Mouse (Mus musculus) limb, embryonic 14.5 days (tissue): ENCODE results near the gene Cdk18. TPM values are rescaled to one million over a fixed set of nuclear protein-coding genes. Genes with fewer than 3 reads are reported as not detected.

Source experiments
- ATAC-seq: fragments of 200-750 bp; cut with Nextera tagmentation; 2 replicates; pipeline ENCODE4 v1.8.0; 2017; ENCODE audit warnings: low read depth, moderate number of reproducible peaks, moderate TSS enrichment; ENCODE audit not compliant: low FRiP score
- DNase-seq: peaks from one replicate; pipeline ENCODE4 v3.0.0-alpha.2; 2015; ENCODE audit warnings: low spot score
- H3K27ac ChIP-seq: fragments of 300-500 bp; sonication (generic); replicated peaks from 2 replicates; pipeline ENCODE4 v1.5.1; 2014; ENCODE audit warnings: low read depth, mild to moderate bottlenecking, low read length, moderate library complexity, mixed read lengths
- H3K27me3 ChIP-seq: fragments of 300-500 bp; sonication (generic); 2 replicates; pipeline ENCODE4 v1.6.1; 2014; ENCODE audit warnings: low read length, mixed read lengths; ENCODE audit not compliant: control insufficient read depth, insufficient read depth
- H3K36me3 ChIP-seq: fragments of 300-500 bp; sonication (generic); 2 replicates; pipeline ENCODE4 v1.6.1; 2014; ENCODE audit warnings: mild to moderate bottlenecking, low read length, moderate library complexity, mixed read lengths; ENCODE audit not compliant: control insufficient read depth, insufficient read depth
- H3K4me1 ChIP-seq: fragments of 300-500 bp; sonication (generic); 2 replicates; pipeline ENCODE4 v1.6.1; 2014; ENCODE audit warnings: antibody characterized with exemption, low read length, mixed read lengths; ENCODE audit not compliant: control insufficient read depth, insufficient read depth
- H3K4me2 ChIP-seq: fragments of 300-500 bp; sonication (generic); replicated peaks from 2 replicates; pipeline ENCODE4 v1.6.1; 2014; ENCODE audit warnings: low read depth, mild to moderate bottlenecking, low read length, moderate library complexity; ENCODE audit not compliant: severe bottlenecking
- H3K4me3 ChIP-seq: fragments of 300-500 bp; sonication (generic); replicated peaks from 2 replicates; pipeline ENCODE4 v1.5.1; 2014; ENCODE audit warnings: low read length
- H3K9ac ChIP-seq: fragments of 300-500 bp; sonication (generic); 2 replicates; pipeline ENCODE4 v1.6.1; 2014; ENCODE audit warnings: mild to moderate bottlenecking, low read depth, low read length, moderate library complexity; ENCODE audit not compliant: severe bottlenecking
- H3K9me3 ChIP-seq: fragments of 300-500 bp; sonication (generic); 2 replicates; pipeline ENCODE4 v1.6.1; 2016; ENCODE audit warnings: low read length; ENCODE audit not compliant: control insufficient read depth
- POLR2A ChIP-seq: fragments of 200-500 bp; IDR thresholded peaks from 2 replicates; pipeline ENCODE4 v1.8.0; 2012; ENCODE audit warnings: inconsistent platforms, mild to moderate bottlenecking, moderate library complexity, borderline replicate concordance; ENCODE audit not compliant: insufficient read depth, insufficient read length; ENCODE audit errors: extremely low read depth
- WGBS: fragments of 180-500 bp; shearing (Covaris S2); extraction: QIAGEN DNeasy Blood & Tissue Kit; methylation state at CpG from one replicate; pipeline ENCODE4 v1.1.7; 2014; 5-methylcytosine and 5-hydroxymethylcytosine counted together
- polyA plus RNA-seq, 2 experiments: library from polyadenylated mRNA; depleted of rRNA in 1 of 2; stranded (reverse) in 1 of 2; unstranded in 1 of 2; fragments of >200 nt; fragmentation: Nextera tagmentation in 1 of 2; extraction: Ambion mirVana in 1 of 2; gene quantifications; 2 replicates each; pipeline versions ENCODE4 v1.2.1 to v1.2.3; 2012 to 2014

Gene Cdk18
- polyA plus RNA-seq, 2 experiments, result 2.5 to 8.5 TPM

GRCm38 (mm10) chr1:132161211-132161880 lies 21.9 kb upstream of the Cdk18 start:
- peaks cover 6% of the 10 kb centered on the region; the same call in 1 of the 2 replicates for H3K4me1 ChIP-seq
- DNase-seq (no peak), ATAC-seq (no peak)
- no peaks in the 10 kb centered on the region for H3K9me3 ChIP-seq
- H3K27ac ChIP-seq, result no peak overlapping the region
- no peak overlapping the region for H3K4me3 ChIP-seq
- no peak overlapping the region for H3K4me2 ChIP-seq
- WGBS, result 52% methylated on average over 7 of the region's 7 CpGs
- H3K9ac ChIP-seq, result no peak overlapping the region
- no peaks in the 10 kb centered on the region for H3K27me3 ChIP-seq
- TF ChIP-seq POLR2A, result no peak
- H3K36me3 ChIP-seq, result no peaks in the 10 kb centered on the region

DNA sequence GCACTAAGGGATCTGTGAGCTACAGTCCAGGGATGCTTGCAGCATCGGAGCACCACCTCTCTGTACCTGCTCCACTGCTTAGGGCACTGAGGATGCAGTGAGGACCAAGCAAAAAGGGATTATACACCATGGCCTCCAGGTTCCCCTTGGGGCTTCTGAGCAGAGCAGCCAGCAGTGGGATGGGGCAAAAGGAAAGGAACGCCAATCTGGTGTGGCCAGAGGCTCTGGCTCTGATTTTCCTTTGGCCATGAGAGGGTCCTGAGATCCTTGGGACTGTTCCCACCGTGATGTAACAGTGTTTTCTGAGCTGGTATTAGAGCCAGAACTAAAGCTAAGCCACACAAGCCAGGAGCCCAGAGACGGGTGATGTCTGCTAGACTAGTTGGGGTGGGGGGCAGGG lies 20.2 kb upstream of the Cdk18 start:
- ATAC-seq, result no peak
- DNase-seq, result no peak
- Histone ChIP-seq H3K9me3 (no peaks in the 10 kb centered on the region), H3K27me3 (no peaks in the 10 kb centered on the region), H3K4me1 (peaks cover 6% of the 10 kb centered on the region; the same call in 1 of the 2 replicates), H3K4me2 (no peak overlapping the region), H3K36me3 (no peaks in the 10 kb centered on the region), H3K27ac (no peak overlapping the region), H3K4me3 (no peak overlapping the region), H3K9ac (no peak overlapping the region)
- TF ChIP-seq POLR2A, result no peak
- WGBS, result 68% methylated on average over 4 of the region's 4 CpGs

GRCm38 (mm10) chr1:132158741-132159140 lies 19.3 kb upstream of the Cdk18 start:
- DNase-seq (peak; percentile 26), ATAC-seq (no peak)
- WGBS, result 26% methylated on average over 2 of the region's 2 CpGs

DNA sequence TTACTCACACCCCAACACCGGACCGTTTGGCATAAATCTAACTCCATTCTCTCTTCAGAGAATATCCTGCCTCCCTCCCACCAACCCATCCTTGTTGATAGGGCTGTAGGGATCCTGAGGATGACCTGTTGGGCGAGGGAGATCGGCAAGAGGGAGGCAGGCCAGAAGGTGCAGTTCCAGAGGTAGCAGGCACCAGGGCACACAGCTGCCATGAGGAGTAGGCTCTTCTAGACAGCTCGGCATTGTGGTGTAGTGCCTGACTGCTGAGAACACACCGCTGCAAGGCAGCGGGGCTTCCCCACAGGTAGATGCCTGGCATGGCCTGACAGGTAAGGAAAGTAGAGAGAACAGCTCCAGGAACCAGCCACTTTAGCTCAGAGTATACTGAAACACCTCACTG lies 18.3 kb upstream of the Cdk18 start:
- DNase-seq (no peak), ATAC-seq (no peak)
- H3K4me2 ChIP-seq, result peak overlapping the region; percentile 38; the same call in 1 of the 2 replicates
- H3K27ac ChIP-seq, result no peak overlapping the region
- TF ChIP-seq POLR2A, result no peak
- no peaks in the 10 kb centered on the region for H3K9me3 ChIP-seq
- no peaks in the 10 kb centered on the region for H3K27me3 ChIP-seq
- H3K36me3 ChIP-seq, result no peaks in the 10 kb centered on the region
- H3K9ac ChIP-seq, result no peak overlapping the region
- WGBS, result 23% methylated on average over 7 of the region's 7 CpGs
- H3K4me3 ChIP-seq, result no peak overlapping the region
- peaks cover 6% of the 10 kb centered on the region; the same call in 1 of the 2 replicates for H3K4me1 ChIP-seq

More at GRCm38 (mm10) chr1:132158741-132159140, 19.3 kb upstream of the Cdk18 start:
- Histone ChIP-seq H3K4me1 (peaks cover 6% of the 10 kb centered on the region; the same call in 1 of the 2 replicates), H3K4me2 (no peak overlapping the region), H3K9me3 (no peaks in the 10 kb centered on the region), H3K9ac (no peak overlapping the region), H3K36me3 (no peaks in the 10 kb centered on the region), H3K4me3 (no peak overlapping the region), H3K27ac (no peak overlapping the region), H3K27me3 (no peaks in the 10 kb centered on the region)
- TF ChIP-seq POLR2A, result no peak

DNA sequence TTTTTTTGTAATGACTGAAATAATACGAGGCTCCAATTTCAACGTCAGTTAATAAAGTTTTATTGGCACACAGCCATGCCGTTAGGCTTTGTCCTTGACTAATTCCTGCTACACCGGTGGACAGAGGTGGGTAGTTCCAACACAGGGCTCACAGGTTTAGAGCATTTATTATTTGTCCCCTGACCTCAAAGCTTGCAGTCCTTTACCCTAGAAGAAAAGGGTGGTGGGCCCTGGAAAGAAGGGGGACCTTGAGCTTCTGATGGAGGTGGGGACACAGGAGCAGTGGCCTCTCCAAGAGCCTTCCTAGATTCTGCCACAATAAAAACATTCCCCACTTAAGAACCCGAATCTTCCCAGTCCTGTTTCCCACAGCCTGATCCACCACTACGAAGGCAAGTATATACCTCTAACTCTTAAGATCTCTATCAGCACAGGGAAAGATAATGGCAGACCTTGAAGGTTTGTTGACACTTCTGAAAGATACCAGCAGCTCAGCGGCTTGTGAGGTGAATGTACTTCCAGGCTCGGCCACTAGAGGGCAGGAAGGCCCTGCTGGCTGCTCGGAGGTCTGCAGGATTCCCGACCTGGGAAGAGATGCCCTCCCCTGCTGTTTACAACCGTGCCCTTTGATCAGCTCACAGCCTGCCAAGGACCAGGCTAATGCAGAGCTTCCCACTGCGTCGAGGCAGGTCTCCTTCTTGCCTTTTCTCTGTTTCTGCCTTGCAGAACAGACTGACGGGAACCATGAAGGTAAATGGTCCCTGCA lies 17.7 kb upstream of the Cdk18 start:
- Histone ChIP-seq H3K9ac (no peak overlapping the region), H3K4me3 (no peak overlapping the region), H3K9me3 (no peaks in the 10 kb centered on the region), H3K27me3 (no peaks in the 10 kb centered on the region), H3K4me2 (peak overlapping the region; percentile 38), H3K36me3 (no peaks in the 10 kb centered on the region), H3K27ac (no peak overlapping the region), H3K4me1 (peaks cover 6% of the 10 kb centered on the region; the same call in 1 of the 2 replicates)
- ATAC-seq (peak; percentile 56; the same call in 1 of the 2 replicates), DNase-seq (peak; percentile 80)
- no peak for TF ChIP-seq POLR2A
- 13% methylated on average over 14 of the region's 14 CpGs for WGBS
